Mouse (Mus musculus) testis, adult 2 months (tissue): ENCODE data around the gene Slco3a1.

Source experiments
- CTCF ChIP-seq: fragments of 200-500 bp; IDR thresholded peaks from 2 replicates; pipeline ENCODE4 v1.5.1; 2012; ENCODE audit warnings: low read depth, mild to moderate bottlenecking, inconsistent platforms, low read length, moderate library complexity; ENCODE audit not compliant: control insufficient read depth, insufficient read depth, insufficient replicate concordance
- POLR2A ChIP-seq: fragments of 200-500 bp; IDR thresholded peaks from 2 replicates; pipeline ENCODE4 v1.6.1; 2012; ENCODE audit warnings: low read depth, mild to moderate bottlenecking, inconsistent platforms, low read length, moderate library complexity; ENCODE audit not compliant: control insufficient read depth

DNA sequence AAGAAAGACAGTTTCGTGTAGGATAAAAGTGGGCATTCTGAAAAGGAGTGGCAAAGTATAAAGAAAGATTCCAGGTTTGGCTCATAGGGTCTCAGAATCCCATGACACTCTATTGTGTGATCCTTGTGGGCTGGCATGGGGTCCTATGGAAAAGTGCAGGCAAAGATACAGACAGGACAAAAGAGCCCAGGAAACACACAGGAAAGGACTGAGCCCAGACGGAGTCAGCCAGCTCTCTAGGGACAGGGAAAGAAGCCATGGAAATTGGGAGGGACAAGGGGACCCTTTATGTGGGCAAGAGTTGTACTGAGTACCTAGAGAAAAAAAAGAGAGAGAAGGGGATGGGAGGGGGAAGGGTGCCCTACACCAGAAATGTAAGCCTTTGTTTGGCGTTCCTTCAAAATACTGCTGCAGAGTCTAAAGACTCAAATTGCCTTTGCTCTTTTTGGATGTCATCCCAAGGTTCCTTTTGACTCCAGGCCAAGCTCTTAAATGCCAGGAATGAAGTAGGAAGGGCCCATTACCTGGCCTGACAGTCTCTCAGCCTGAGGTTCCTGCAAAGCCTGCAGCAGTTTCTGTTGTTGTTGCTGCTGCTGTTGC, 238.6 kb downstream of the Slco3a1 start:
- TF ChIP-seq CTCF (no peak), POLR2A (no peak)
